Mouse (Mus musculus) cortical plate, adult 2 months (tissue): ENCODE measurements at regions not wholly inside any gene's neighbourhood (a gene's known extent, or its start where the extent isn't known, plus 50 kb on each side); places are given as distances from the start of the nearest gene placed in this dataset.

ENCODE experiments used
- CTCF ChIP-seq: fragments of 200-500 bp; IDR thresholded peaks from 2 replicates; pipeline ENCODE4 v1.5.1; 2011; ENCODE audit warnings: mild to moderate bottlenecking, control low read depth, low read length; ENCODE audit not compliant: insufficient read depth; ENCODE audit errors: extremely low read depth
- POLR2A ChIP-seq: fragments of 200-500 bp; IDR thresholded peaks from 2 replicates; pipeline ENCODE4 v1.6.1; 2011; ENCODE audit warnings: mild to moderate bottlenecking, low read length, control low read depth; ENCODE audit not compliant: insufficient read depth; ENCODE audit errors: extremely low read depth

- no peak for TF ChIP-seq POLR2A
- TF ChIP-seq CTCF = no peak
These were observed 248.3 kb upstream of the Prok2 start for GRCm38 (mm10) chr6:99974464-99974863.
